In the genomic region with DNA sequence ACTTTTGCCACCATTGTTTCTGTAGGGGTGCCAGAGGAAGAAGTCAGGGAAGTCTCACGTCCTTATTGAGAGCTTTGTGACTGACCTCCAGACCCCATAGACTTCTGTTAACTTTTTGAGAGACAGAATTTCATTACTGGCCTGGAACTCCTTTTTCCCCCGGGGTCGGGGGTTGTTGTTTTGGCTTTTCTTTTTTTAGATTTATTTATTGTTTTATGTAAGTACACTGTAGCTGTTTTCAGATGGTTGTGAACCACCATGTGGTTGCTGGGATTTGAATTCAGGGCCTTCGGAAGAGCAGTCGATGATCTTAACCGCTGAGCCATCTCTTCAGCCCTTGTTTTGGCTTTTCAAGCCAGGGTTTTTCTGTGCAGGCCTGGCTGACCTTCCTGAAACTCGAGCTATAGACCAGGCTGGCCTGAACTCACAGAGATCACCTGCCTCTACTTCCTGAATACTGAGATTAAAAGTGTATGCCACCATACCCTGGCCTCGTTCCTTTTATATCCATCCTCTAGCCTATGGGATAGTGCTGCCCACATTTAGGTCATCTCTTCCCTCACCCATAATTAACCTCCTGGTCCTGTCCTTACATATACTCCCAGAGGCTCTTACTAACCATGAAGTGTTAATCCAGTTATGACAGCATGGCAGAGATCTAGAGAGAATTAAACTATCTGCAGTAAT, we compare ENCODE assay signal across 9 mouse cellular contexts. TPM values are rescaled to one million over a fixed set of nuclear protein-coding genes. Genes with fewer than 3 reads are reported as not detected.
DNase-seq lines count a peak whose midpoint lies in the region; ATAC-seq and TF ChIP-seq lines count a peak whose summit lies in the region.
"Had no signal": no experiment of that assay in that cellular context is flagged by ENCODE, and none has a peak within 500 bp of the region (broad histone marks: within the 10 kb centered on the region; RNA-seq: fewer than 3 reads in every experiment).

No protein-coding gene starts in this region.

- H3K4me2 ChIP-seq in hindbrain, embryonic 12.5 days (replicated peaks): peak overlapping the region; percentile 87
- H3K4me2 ChIP-seq in midbrain, embryonic 14.5 days (ENCODE audit: low read length): peak overlapping the region; percentile 88

- no peaks in the 10 kb centered on the region for H3K27me3 ChIP-seq in hindbrain, embryonic 12.5 days
- no peaks in the 10 kb centered on the region for H3K27me3 ChIP-seq in midbrain, embryonic 14.5 days (ENCODE audit: control insufficient read depth, insufficient read depth, low read length)

- 26% methylated on average over 8 of the region's 8 CpGs for WGBS in hindbrain, embryonic 12.5 days
- WGBS in midbrain, embryonic 14.5 days: 22% methylated on average over 8 of the region's 8 CpGs

- no peak for TF ChIP-seq POLR2A in bone marrow macrophage, adult 2 months (IDR thresholded peaks at IDR 0.05; ENCODE audit: borderline replicate concordance, low read depth, low read length)

- no peak for TF ChIP-seq CTCF in layer of hippocampus, adult 2 months (conservative IDR thresholded peaks at IDR 0.05)
- no peak for TF ChIP-seq CTCF in bone marrow macrophage, adult 2 months (IDR thresholded peaks at IDR 0.05; ENCODE audit: low read depth, low read length)

- H3K9ac ChIP-seq in hindbrain, embryonic 12.5 days: peak overlapping the region; percentile 47
- H3K9ac ChIP-seq in midbrain, embryonic 14.5 days (replicated peaks; ENCODE audit: low read length): peak overlapping the region; percentile 58; the same call in 1 of the 2 replicates

- H3K4me1 ChIP-seq in bone marrow macrophage, adult 2 months (ENCODE audit: control insufficient read depth, insufficient read depth, low read length): peaks cover 11% of the 10 kb centered on the region
- H3K4me1 ChIP-seq in hindbrain, embryonic 12.5 days: peaks cover 27% of the 10 kb centered on the region
- H3K4me1 ChIP-seq in midbrain, embryonic 14.5 days (ENCODE audit: control insufficient read depth, insufficient read depth, low read length): peaks cover 18% of the 10 kb centered on the region

- DNase-seq in layer of hippocampus, adult 2 months (ENCODE audit: low spot score in 2 of 2): no peak
- no peak for DNase-seq in layer of hippocampus, adult 9-11 months
- no peak for DNase-seq in midbrain, embryonic 14.5 days
- DNase-seq in frontal cortex, postnatal 25 days (ENCODE audit: low spot score in 2 of 2): no peak
- no peak for DNase-seq in adrenal gland, postnatal 25 days
- DNase-seq in lung, adult 18-20 months: no peak

- peak overlapping the region; percentile 97 for H3K4me3 ChIP-seq in layer of hippocampus, adult 2 months
- H3K4me3 ChIP-seq in bone marrow macrophage, adult 2 months (ENCODE audit: insufficient read depth, low read length): peak overlapping the region; percentile 78
- peak overlapping the region; percentile 91 for H3K4me3 ChIP-seq in hindbrain, embryonic 12.5 days
- H3K4me3 ChIP-seq in midbrain, embryonic 14.5 days (replicated peaks; ENCODE audit: low read depth, low read length): peak overlapping the region; percentile 96

- no peak for ATAC-seq in hindbrain, embryonic 12.5 days (ENCODE audit: low FRiP score)
- no peak for ATAC-seq in midbrain, embryonic 14.5 days (ENCODE audit: low FRiP score, low TSS enrichment)

- H3K36me3 ChIP-seq in hindbrain, embryonic 12.5 days: peaks cover 20% of the 10 kb centered on the region
- peaks cover 22% of the 10 kb centered on the region for H3K36me3 ChIP-seq in midbrain, embryonic 14.5 days (ENCODE audit: control insufficient read depth, insufficient read depth, low read length)

- H3K9me3 ChIP-seq in hindbrain, embryonic 12.5 days (replicated peaks): no peaks in the 10 kb centered on the region
- H3K9me3 ChIP-seq in midbrain, embryonic 14.5 days (ENCODE audit: control insufficient read depth, low read length): no peaks in the 10 kb centered on the region

- peak overlapping the region; percentile 96 for H3K27ac ChIP-seq in layer of hippocampus, adult 2 months
- peak overlapping the region; percentile 81 for H3K27ac ChIP-seq in bone marrow macrophage, adult 2 months (ENCODE audit: insufficient read depth, low read depth, low read length)
- peak overlapping the region; percentile 80 for H3K27ac ChIP-seq in hindbrain, embryonic 12.5 days
- H3K27ac ChIP-seq in midbrain, embryonic 14.5 days (replicated peaks; ENCODE audit: low read depth, low read length): peak overlapping the region; percentile 98

RNA-seq across cellular contexts. Expression of a gene that starts 0.9 kb away (rescaled TPM):
- 100 to 1,000 TPM; 106 to 108 TPM for total RNA-seq in layer of hippocampus, adult 2 months (2021)
- 109 and 131 TPM in 2 replicates for polyA plus RNA-seq in bone marrow macrophage, adult 2 months (2012; ENCODE audit: insufficient read depth, insufficient read length, missing spikeins)
- polyA plus RNA-seq in hindbrain, embryonic 12.5 days (2016; fragmentation: Nextera tagmentation; extraction: Ambion mirVana): 331 and 348 TPM in 2 replicates
- 290 and 338 TPM in 2 replicates for polyA plus RNA-seq in midbrain, embryonic 14.5 days (2014; fragmentation: Nextera tagmentation; extraction: Ambion mirVana)
- total RNA-seq in adrenal gland, postnatal 25 days (2021): 114 and 127 TPM in 2 replicates

RNA-seq across cellular contexts. Expression of a gene that starts 20.6 kb away (rescaled TPM):
- total RNA-seq in layer of hippocampus, adult 2 months (2021): 100 to 1,000 TPM; 458 to 462 TPM
- polyA plus RNA-seq in bone marrow macrophage, adult 2 months (2012; ENCODE audit: insufficient read depth, insufficient read length, missing spikeins): 636 and 681 TPM in 2 replicates
- polyA plus RNA-seq in hindbrain, embryonic 12.5 days (2016; fragmentation: Nextera tagmentation; extraction: Ambion mirVana): 290 and 306 TPM in 2 replicates
- 149 and 188 TPM in 2 replicates for polyA plus RNA-seq in midbrain, embryonic 14.5 days (2014; fragmentation: Nextera tagmentation; extraction: Ambion mirVana)
- 922 and 1,210 TPM in 2 replicates for total RNA-seq in adrenal gland, postnatal 25 days (2021)

RNA-seq across cellular contexts. Expression of a gene that starts 23.8 kb away (rescaled TPM):
- 1 to 10 TPM; 2.6 to 2.7 TPM for total RNA-seq in layer of hippocampus, adult 2 months (2021)
- 2.1 and 3.6 TPM in 2 replicates for polyA plus RNA-seq in bone marrow macrophage, adult 2 months (2012; ENCODE audit: insufficient read depth, insufficient read length, missing spikeins)
- 2.9 and 4.0 TPM in 2 replicates for polyA plus RNA-seq in hindbrain, embryonic 12.5 days (2016; fragmentation: Nextera tagmentation; extraction: Ambion mirVana)
- polyA plus RNA-seq in midbrain, embryonic 14.5 days (2014; fragmentation: Nextera tagmentation; extraction: Ambion mirVana): 2.7 and 3.5 TPM in 2 replicates
- 13.4 and 16.4 TPM in 2 replicates for total RNA-seq in adrenal gland, postnatal 25 days (2021)

RNA-seq across cellular contexts. Expression of a gene that starts 30.5 kb away (rescaled TPM):
- not detected for total RNA-seq in layer of hippocampus, adult 2 months (2021)
- polyA plus RNA-seq in bone marrow macrophage, adult 2 months (2012; ENCODE audit: insufficient read depth, insufficient read length, missing spikeins): not detected in 2 replicates
- not detected in 2 replicates for polyA plus RNA-seq in hindbrain, embryonic 12.5 days (2016; fragmentation: Nextera tagmentation; extraction: Ambion mirVana)
- not detected in 2 replicates for polyA plus RNA-seq in midbrain, embryonic 14.5 days (2014; fragmentation: Nextera tagmentation; extraction: Ambion mirVana)
- not detected in 2 replicates for total RNA-seq in adrenal gland, postnatal 25 days (2021)
- polyA plus RNA-seq: brain, embryonic 14.5 days had no signal

RNA-seq across cellular contexts. Expression of a gene that starts 30.6 kb away (rescaled TPM):
- under 1 TPM; 0.25 to 0.26 TPM for total RNA-seq in layer of hippocampus, adult 2 months (2021)
- not detected in 2 replicates for polyA plus RNA-seq in bone marrow macrophage, adult 2 months (2012; ENCODE audit: insufficient read depth, insufficient read length, missing spikeins)
- 0.34 TPM in 1 of 2 replicates, not detected in the other for polyA plus RNA-seq in hindbrain, embryonic 12.5 days (2016; fragmentation: Nextera tagmentation; extraction: Ambion mirVana)
- 0.17 and 0.43 TPM in 2 replicates for polyA plus RNA-seq in midbrain, embryonic 14.5 days (2014; fragmentation: Nextera tagmentation; extraction: Ambion mirVana)
- 0.15 TPM in 1 of 2 replicates, not detected in the other for total RNA-seq in adrenal gland, postnatal 25 days (2021)
